Mouse (Mus musculus): ENCODE measurements around the gene 3110009E18Rik.

The 3110009E18Rik gene

GRCm38 (mm10) chr1:120120969-120121811 is at the start of gene 3110009E18Rik, which contains the start of gene Dbi:
Gene 3110009E18Rik (plus strand): TSS chr1:120121187.
Gene Dbi (minus strand): TSS chr1:120121078.
- peak; percentile 96 to 98 for DNase-seq (ENCODE audit: low spot score in 2 of 2)

GRCm38 (mm10) chr1:120072900-120073299 is 48.1 kb upstream of the 3110009E18Rik start:
- DNase-seq (ENCODE audit: low spot score in 2 of 2): no peak

- DNase-seq (ENCODE audit: low spot score in 2 of 2): no peak
Observed at GRCm38 (mm10) chr1:120073519-120074306, 47.3 kb upstream of the 3110009E18Rik start, which contains the start of gene Tmem37. Gene Tmem37 (minus strand): TSS chr1:120074074.

- no peak for DNase-seq (ENCODE audit: low spot score in 2 of 2)
Observed at GRCm38 (mm10) chr1:120074307-120074702, 46.7 kb upstream of the 3110009E18Rik start.

- DNase-seq (ENCODE audit: low spot score in 2 of 2): no peak
Observed at GRCm38 (mm10) chr1:120074931-120075330, 46.1 kb upstream of the 3110009E18Rik start.

GRCm38 (mm10) chr1:120075507-120075906 is 45.5 kb upstream of the 3110009E18Rik start:
- no peak for DNase-seq (ENCODE audit: low spot score in 2 of 2)

- DNase-seq (ENCODE audit: low spot score in 2 of 2): no peak
Observed at GRCm38 (mm10) chr1:120077746-120078410, 43.1 kb upstream of the 3110009E18Rik start.

- no peak for DNase-seq (ENCODE audit: low spot score in 2 of 2)
Observed at GRCm38 (mm10) chr1:120080632-120081031, 40.4 kb upstream of the 3110009E18Rik start.

- no peak for DNase-seq (ENCODE audit: low spot score in 2 of 2)
Observed at GRCm38 (mm10) chr1:120082957-120083585, 37.9 kb upstream of the 3110009E18Rik start.

- DNase-seq (ENCODE audit: low spot score in 2 of 2): no peak
Observed at GRCm38 (mm10) chr1:120083921-120084517, 37.0 kb upstream of the 3110009E18Rik start.

- DNase-seq (ENCODE audit: low spot score in 2 of 2): no peak
Observed at GRCm38 (mm10) chr1:120085696-120086095, 35.3 kb upstream of the 3110009E18Rik start.

GRCm38 (mm10) chr1:120086644-120087043 is 34.3 kb upstream of the 3110009E18Rik start:
- no peak for DNase-seq (ENCODE audit: low spot score in 2 of 2)

- DNase-seq (ENCODE audit: low spot score in 2 of 2): no peak
Observed at GRCm38 (mm10) chr1:120089180-120089579, 31.8 kb upstream of the 3110009E18Rik start.

GRCm38 (mm10) chr1:120090880-120091570 is 30.0 kb upstream of the 3110009E18Rik start:
- DNase-seq (ENCODE audit: low spot score in 2 of 2): no peak

- DNase-seq (ENCODE audit: low spot score in 2 of 2): peak; percentile 71 to 86
Observed at GRCm38 (mm10) chr1:120093482-120094134, 27.4 kb upstream of the 3110009E18Rik start.

- DNase-seq (ENCODE audit: low spot score in 2 of 2): no peak
Observed at GRCm38 (mm10) chr1:120094920-120095319, 26.1 kb upstream of the 3110009E18Rik start.

GRCm38 (mm10) chr1:120098327-120098726 is 22.7 kb upstream of the 3110009E18Rik start:
- peak in 1 of 2 experiments; percentile 71 for DNase-seq (ENCODE audit: low spot score in 2 of 2)

- no peak for DNase-seq (ENCODE audit: low spot score in 2 of 2)
Observed at GRCm38 (mm10) chr1:120099483-120099882, 21.5 kb upstream of the 3110009E18Rik start.

- no peak for DNase-seq (ENCODE audit: low spot score in 2 of 2)
Observed at GRCm38 (mm10) chr1:120100456-120101226, 20.3 kb upstream of the 3110009E18Rik start.
